Mouse (Mus musculus) limb, embryonic 13.5 days (tissue): ENCODE data around the gene Slc7a6os. TPM values are rescaled to one million over a fixed set of nuclear protein-coding genes. Genes with fewer than 3 reads are reported as not detected.
A peak's percentile ranks its signal among the peaks of the same experiment; 100 is the strongest.

Source experiments
- ATAC-seq: fragments of 200-750 bp; cut with Nextera tagmentation; 2 replicates; pipeline ENCODE4 v1.8.0; 2017; ENCODE audit warnings: low read depth, moderate number of reproducible peaks, moderate TSS enrichment; ENCODE audit not compliant: low FRiP score
- H3K27ac ChIP-seq: fragments of 300-500 bp; sonication (generic); 2 replicates; pipeline ENCODE4 v1.5.1; 2015; ENCODE audit warnings: inconsistent platforms, mild to moderate bottlenecking, moderate library complexity
- H3K27me3 ChIP-seq: fragments of 300-500 bp; sonication (generic); 2 replicates; pipeline ENCODE4 v1.6.1; 2015; ENCODE audit warnings: mild to moderate bottlenecking, inconsistent platforms
- H3K36me3 ChIP-seq: fragments of 300-500 bp; sonication (generic); 2 replicates; pipeline ENCODE4 v1.6.1; 2015; ENCODE audit warnings: inconsistent platforms, mild to moderate bottlenecking, moderate library complexity
- H3K4me1 ChIP-seq: fragments of 300-500 bp; sonication (generic); 2 replicates; pipeline ENCODE4 v1.6.1; 2015; ENCODE audit warnings: inconsistent platforms
- H3K4me2 ChIP-seq: fragments of 300-500 bp; sonication (generic); replicated peaks from 2 replicates; pipeline ENCODE4 v1.6.1; 2015; ENCODE audit warnings: inconsistent platforms, mild to moderate bottlenecking, moderate library complexity
- H3K4me3 ChIP-seq: fragments of 300-500 bp; sonication (generic); 2 replicates; pipeline ENCODE4 v1.5.1; 2015; ENCODE audit warnings: moderate library complexity, mild to moderate bottlenecking, inconsistent platforms
- H3K9ac ChIP-seq: fragments of 300-500 bp; sonication (generic); 2 replicates; pipeline ENCODE4 v1.6.1; 2015; ENCODE audit warnings: mild to moderate bottlenecking, inconsistent platforms
- H3K9me3 ChIP-seq: fragments of 300-500 bp; sonication (generic); 2 replicates; pipeline ENCODE4 v1.6.1; 2016; ENCODE audit warnings: inconsistent platforms
- WGBS: fragments of 180-500 bp; shearing (Covaris S2); methylation state at CpG from one replicate; pipeline ENCODE4 v1.1.7; 2015; 5-methylcytosine and 5-hydroxymethylcytosine counted together
- polyA plus RNA-seq: library from polyadenylated mRNA; unstranded; fragments of >200 nt; fragmentation: Nextera tagmentation; extraction: Ambion mirVana; gene quantifications from 2 replicates; pipeline ENCODE4 v1.2.1, GENCODE M21; 2015

Gene Slc7a6os
- 41.8 and 44.7 TPM in 2 replicates for polyA plus RNA-seq

- Histone ChIP-seq H3K27me3 (no peaks in the 10 kb centered on the region), H3K36me3 (peaks cover 55% of the 10 kb centered on the region), H3K9ac (peak within 1 kb of the TSS; percentile 94), H3K4me3 (peak within 1 kb of the TSS; percentile 87), H3K9me3 (no peaks in the 10 kb centered on the region), H3K4me1 (peaks cover 14% of the 10 kb centered on the region), H3K4me2 (peak within 1 kb of the TSS; percentile 76), H3K27ac (peak within 1 kb of the TSS; percentile 95)
- ATAC-seq: peak; percentile 99
- under 1% methylated on average over 52 of the region's 52 CpGs for WGBS
Observed at GRCm38 (mm10) chr8:106210821-106211345, at the start of gene Slc7a6os, which contains the start of gene Prmt7. Gene Slc7a6os, minus strand, starts transcription at chr8:106210935. Gene Prmt7, plus strand, starts transcription at chr8:106210936.

DNA sequence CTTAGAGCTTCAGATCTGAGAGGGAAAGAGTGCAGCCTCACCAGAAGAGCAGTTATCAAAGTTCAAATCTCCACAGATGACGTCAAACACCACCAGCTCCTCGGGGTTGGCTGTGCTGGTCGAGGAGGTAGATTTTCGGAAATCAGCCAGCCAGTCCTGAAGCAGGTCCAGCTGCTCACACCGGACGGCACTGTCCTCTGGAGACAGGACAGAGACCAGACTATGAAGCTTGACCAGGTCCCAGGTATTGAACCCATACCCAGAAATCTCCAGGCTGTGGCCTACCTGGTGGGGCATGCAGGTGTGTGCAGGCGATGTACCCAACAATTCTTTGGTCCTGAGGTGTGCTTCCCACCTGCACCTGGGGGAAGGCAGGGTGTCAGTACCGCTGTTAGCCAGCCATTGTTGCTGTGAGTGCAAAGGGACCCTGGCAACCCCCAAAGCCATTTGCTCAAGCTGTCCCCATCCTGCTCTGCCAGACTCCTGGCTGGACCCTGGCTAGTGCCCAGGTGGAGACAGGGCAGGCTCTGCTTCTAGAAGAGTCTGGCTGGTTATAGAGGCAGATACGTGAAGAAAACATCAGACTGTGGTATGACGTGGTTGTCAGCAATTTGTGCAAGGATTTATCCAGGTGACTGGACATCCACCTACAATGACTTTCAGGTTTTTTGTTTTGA lies 49.0 kb upstream of the Slc7a6os start:
- H3K36me3 ChIP-seq: peaks cover 17% of the 10 kb centered on the region
- H3K4me1 ChIP-seq: 0 out of 2 replicates have a peak, but pooled peaks cover 3% of the 10 kb centered on the region
- H3K4me2 ChIP-seq: no peak overlapping the region
- H3K4me3 ChIP-seq: no peak overlapping the region
- H3K27me3 ChIP-seq: no peaks in the 10 kb centered on the region
- no peak overlapping the region for H3K9ac ChIP-seq
- 88% methylated on average over 10 of the region's 10 CpGs for WGBS
- H3K27ac ChIP-seq: no peak overlapping the region
- ATAC-seq: no peak
- H3K9me3 ChIP-seq: no peaks in the 10 kb centered on the region

- Histone ChIP-seq H3K4me1 (0 out of 2 replicates have a peak, but pooled peaks cover 3% of the 10 kb centered on the region), H3K36me3 (peaks cover 29% of the 10 kb centered on the region), H3K9me3 (no peaks in the 10 kb centered on the region), H3K27me3 (no peaks in the 10 kb centered on the region), H3K9ac (no peak overlapping the region), H3K4me2 (no peak overlapping the region), H3K4me3 (no peak overlapping the region), H3K27ac (no peak overlapping the region)
- ATAC-seq: no peak
- WGBS: 48% methylated on average over 1 of the region's 1 CpGs
Observed at GRCm38 (mm10) chr8:106258169-106258568, 47.4 kb upstream of the Slc7a6os start.

DNA sequence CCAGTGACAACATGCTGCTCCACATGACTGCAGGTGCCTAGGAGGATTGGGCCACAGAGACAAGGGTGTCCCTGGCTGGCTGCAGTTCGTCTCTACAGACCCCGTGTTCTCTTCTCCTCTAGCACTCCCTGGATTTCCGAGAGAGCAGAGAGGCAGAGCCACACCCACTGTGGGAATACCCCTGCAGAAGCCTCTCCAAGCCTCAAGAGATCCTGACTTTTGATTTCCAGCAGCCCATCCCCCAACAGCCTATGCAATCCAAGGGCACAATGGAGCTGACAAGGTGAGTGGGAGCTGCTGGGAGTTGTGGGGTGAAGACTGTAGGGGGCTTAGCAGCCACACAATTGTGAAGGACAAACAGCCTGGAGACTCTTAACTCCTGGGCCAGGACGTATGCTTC lies 39.5 kb upstream of the Slc7a6os start:
- Histone ChIP-seq H3K36me3 (peaks cover 89% of the 10 kb centered on the region), H3K27ac (no peak overlapping the region), H3K4me2 (no peak overlapping the region), H3K9me3 (no peaks in the 10 kb centered on the region), H3K4me3 (no peak overlapping the region), H3K4me1 (no peaks in the 10 kb centered on the region), H3K9ac (no peak overlapping the region), H3K27me3 (no peaks in the 10 kb centered on the region)
- ATAC-seq: no peak
- 73% methylated on average over 4 of the region's 4 CpGs for WGBS

- Histone ChIP-seq H3K36me3 (peaks cover 83% of the 10 kb centered on the region), H3K27ac (no peak overlapping the region), H3K9ac (no peak overlapping the region), H3K4me3 (no peak overlapping the region), H3K4me1 (no peaks in the 10 kb centered on the region), H3K4me2 (no peak overlapping the region), H3K9me3 (no peaks in the 10 kb centered on the region), H3K27me3 (no peaks in the 10 kb centered on the region)
- ATAC-seq: no peak
- WGBS: 82% methylated on average over 5 of the region's 5 CpGs
Observed at GRCm38 (mm10) chr8:106237106-106237505, 26.4 kb upstream of the Slc7a6os start.

DNA sequence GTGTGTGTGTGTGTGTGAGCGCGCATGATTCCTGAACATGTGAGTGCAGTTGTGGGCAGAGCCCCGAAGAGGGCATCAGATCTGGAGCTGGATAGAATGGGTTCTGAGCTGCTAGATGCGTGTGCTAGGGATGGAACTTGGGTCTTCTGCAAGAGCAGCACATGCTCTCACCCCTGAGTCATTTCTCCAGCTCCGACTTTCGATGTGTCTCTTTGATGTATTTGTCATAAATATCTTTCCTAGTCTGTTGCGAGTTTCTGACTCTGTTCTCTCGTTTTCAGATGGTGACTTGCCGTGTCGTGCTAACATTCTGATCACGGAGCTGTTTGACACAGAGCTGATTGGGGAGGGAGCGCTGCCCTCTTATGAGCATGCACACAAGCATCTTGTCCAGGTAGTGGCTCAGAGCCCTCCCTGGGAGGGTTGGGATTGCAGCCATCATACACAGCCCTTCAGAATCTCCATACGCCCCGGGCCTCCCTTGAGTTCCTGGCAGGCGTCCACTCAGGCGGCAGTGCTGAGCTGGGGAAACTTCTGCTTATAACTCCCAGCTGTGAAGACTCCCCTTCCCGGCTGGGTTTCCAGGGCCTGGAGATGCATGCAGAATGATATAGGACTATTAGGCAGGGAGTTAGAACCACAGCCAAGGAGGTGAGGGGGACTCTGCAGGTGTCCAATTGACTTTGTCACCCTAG lies 24.0 kb upstream of the Slc7a6os start:
- no peak overlapping the region for H3K4me2 ChIP-seq
- H3K9me3 ChIP-seq: no peaks in the 10 kb centered on the region
- no peak for ATAC-seq
- H3K9ac ChIP-seq: no peak overlapping the region
- no peaks in the 10 kb centered on the region for H3K4me1 ChIP-seq
- no peak overlapping the region for H3K4me3 ChIP-seq
- no peaks in the 10 kb centered on the region for H3K27me3 ChIP-seq
- WGBS: 88% methylated on average over 17 of the region's 17 CpGs
- no peak overlapping the region for H3K27ac ChIP-seq
- peaks cover 67% of the 10 kb centered on the region for H3K36me3 ChIP-seq

GRCm38 (mm10) chr8:106232751-106233150 lies 22.0 kb upstream of the Slc7a6os start:
- H3K4me3 ChIP-seq: no peak overlapping the region
- no peaks in the 10 kb centered on the region for H3K9me3 ChIP-seq
- H3K27me3 ChIP-seq: no peaks in the 10 kb centered on the region
- no peak overlapping the region for H3K27ac ChIP-seq
- no peaks in the 10 kb centered on the region for H3K4me1 ChIP-seq
- 67% methylated on average over 3 of the region's 3 CpGs for WGBS
- H3K36me3 ChIP-seq: peaks cover 67% of the 10 kb centered on the region
- H3K4me2 ChIP-seq: no peak overlapping the region
- no peak overlapping the region for H3K9ac ChIP-seq
- no peak for ATAC-seq

DNA sequence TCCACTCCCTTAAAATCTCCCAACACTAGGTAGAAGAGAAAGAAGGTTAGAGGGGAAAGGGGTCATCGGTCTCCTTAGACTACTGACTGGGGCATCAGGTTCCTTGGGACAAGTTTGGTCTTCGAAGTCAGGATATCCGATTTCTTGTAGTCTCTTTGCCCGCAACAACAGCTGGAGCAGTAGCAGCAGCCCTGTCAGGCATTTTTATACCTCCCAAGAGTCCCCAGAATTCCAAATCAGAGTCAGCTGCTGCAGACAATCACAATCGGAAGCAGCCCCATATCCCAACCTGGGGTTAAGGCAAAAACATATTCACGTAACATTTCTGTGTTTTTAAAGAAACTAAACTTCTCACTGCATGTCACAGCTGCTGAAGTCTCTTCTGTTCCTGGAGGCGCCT lies 20.8 kb upstream of the Slc7a6os start:
- Histone ChIP-seq H3K27me3 (no peaks in the 10 kb centered on the region), H3K9ac (no peak overlapping the region), H3K4me3 (no peak overlapping the region), H3K4me2 (no peak overlapping the region), H3K36me3 (peaks cover 64% of the 10 kb centered on the region), H3K27ac (no peak overlapping the region; the same call in 1 of the 2 replicates), H3K9me3 (no peaks in the 10 kb centered on the region), H3K4me1 (no peaks in the 10 kb centered on the region)
- ATAC-seq: no peak
- 59% methylated on average over 7 of the region's 7 CpGs for WGBS

DNA sequence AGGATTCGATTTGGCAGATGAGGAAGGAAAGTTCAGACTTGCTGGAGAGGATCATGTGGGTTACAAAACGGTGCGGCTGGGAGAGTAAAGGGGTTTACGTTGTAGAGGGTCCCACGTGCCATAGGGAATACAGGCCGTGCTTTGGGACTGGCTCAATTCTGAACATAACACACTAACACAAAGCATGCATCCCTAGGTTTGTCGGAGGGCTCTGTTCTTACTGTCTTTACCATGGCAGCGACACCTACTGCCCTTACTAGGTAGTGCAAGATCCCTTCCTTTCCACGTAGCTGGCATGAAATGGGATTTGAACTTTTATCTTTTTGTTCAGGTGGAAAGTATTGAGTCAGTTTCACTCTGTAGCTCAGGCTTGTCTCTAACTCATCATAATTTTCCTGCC lies 15.9 kb upstream of the Slc7a6os start:
- no peak overlapping the region for H3K9ac ChIP-seq
- 43% methylated on average over 9 of the region's 9 CpGs for WGBS
- no peak for ATAC-seq

GRCm38 (mm10) chr8:106219620-106220019 lies 8.9 kb upstream of the Slc7a6os start:
- Histone ChIP-seq H3K27ac (no peak overlapping the region), H3K9me3 (no peaks in the 10 kb centered on the region), H3K4me2 (no peak overlapping the region), H3K27me3 (no peaks in the 10 kb centered on the region), H3K4me1 (no peaks in the 10 kb centered on the region), H3K4me3 (no peak overlapping the region), H3K36me3 (peaks cover 86% of the 10 kb centered on the region), H3K9ac (no peak overlapping the region)
- no peak for ATAC-seq
- 93% methylated on average over 3 of the region's 3 CpGs for WGBS

More for the DNA sequence above, 15.9 kb upstream of the Slc7a6os start:
- no peak overlapping the region for H3K4me3 ChIP-seq
- H3K27ac ChIP-seq: no peak overlapping the region
- H3K4me1 ChIP-seq: no peaks in the 10 kb centered on the region
- peaks cover 61% of the 10 kb centered on the region for H3K36me3 ChIP-seq
- no peaks in the 10 kb centered on the region for H3K27me3 ChIP-seq
- no peak overlapping the region for H3K4me2 ChIP-seq
- no peaks in the 10 kb centered on the region for H3K9me3 ChIP-seq

- Histone ChIP-seq H3K36me3 (peaks cover 60% of the 10 kb centered on the region), H3K4me1 (peaks cover 14% of the 10 kb centered on the region), H3K9ac (no peak overlapping the region), H3K9me3 (no peaks in the 10 kb centered on the region), H3K27me3 (no peaks in the 10 kb centered on the region), H3K4me3 (no peak overlapping the region), H3K27ac (no peak overlapping the region), H3K4me2 (no peak overlapping the region)
- WGBS: 91% methylated on average over 3 of the region's 3 CpGs
- no peak for ATAC-seq
Observed at GRCm38 (mm10) chr8:106213959-106214358, 3.2 kb upstream of the Slc7a6os start.

DNA sequence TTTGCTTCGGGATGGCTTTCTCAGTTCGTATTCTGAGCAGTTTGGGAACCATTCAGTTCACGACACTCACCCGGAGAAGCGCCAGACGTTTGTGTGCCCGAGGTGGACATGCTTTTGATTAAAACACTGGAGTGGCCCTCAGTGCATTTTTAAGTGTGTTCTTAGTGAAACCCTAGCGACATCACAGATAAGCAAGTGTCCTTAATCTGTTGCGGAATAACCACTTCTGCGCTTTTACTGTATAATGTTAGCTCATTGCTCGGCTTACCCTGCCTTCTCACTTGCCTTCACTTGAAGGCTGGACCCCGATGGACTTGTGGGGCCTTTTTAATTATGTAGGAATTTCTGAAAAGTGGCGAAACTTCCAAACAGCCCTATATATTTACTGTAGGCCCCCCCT lies 686 bp upstream of the Slc7a6os start:
- 3% methylated on average over 13 of the region's 13 CpGs for WGBS

More for the DNA sequence above, 686 bp upstream of the Slc7a6os start:
- Histone ChIP-seq H3K27me3 (no peaks in the 10 kb centered on the region), H3K36me3 (peaks cover 58% of the 10 kb centered on the region), H3K4me3 (peak overlapping the region; percentile 87), H3K4me1 (peaks cover 14% of the 10 kb centered on the region), H3K9me3 (no peaks in the 10 kb centered on the region), H3K9ac (peak overlapping the region; percentile 94), H3K27ac (peak overlapping the region; percentile 95), H3K4me2 (peak overlapping the region; percentile 76)
- no peak for ATAC-seq
